Mouse (Mus musculus) layer of hippocampus, postnatal 14 days (tissue): ENCODE data around the gene Best2. TPM values are rescaled to one million over a fixed set of nuclear protein-coding genes. Genes with fewer than 3 reads are reported as not detected.

Experiments used
- DNase-seq, 2 experiments: peaks; one replicate each; pipeline ENCODE4 v3.0.0; 2021 to 2022; ENCODE audit warnings: low spot score in 2 of 2, mixed read lengths in 1 of 2
- long read RNA-seq, 2 experiments: library from polyadenylated mRNA; stranded (forward); transcript quantifications; one replicate each; pipeline ENCODE4 v2.0.0; 2021
- total RNA-seq, 2 experiments: library from RNA; stranded (reverse); gene quantifications; 2 replicates each; pipeline ENCODE4 v1.2.3; 2021

Best2 gene
- not detected for total RNA-seq
- long read RNA-seq, experiment 1: 0 reads
- long read RNA-seq, experiment 2: 0 reads

DNA sequence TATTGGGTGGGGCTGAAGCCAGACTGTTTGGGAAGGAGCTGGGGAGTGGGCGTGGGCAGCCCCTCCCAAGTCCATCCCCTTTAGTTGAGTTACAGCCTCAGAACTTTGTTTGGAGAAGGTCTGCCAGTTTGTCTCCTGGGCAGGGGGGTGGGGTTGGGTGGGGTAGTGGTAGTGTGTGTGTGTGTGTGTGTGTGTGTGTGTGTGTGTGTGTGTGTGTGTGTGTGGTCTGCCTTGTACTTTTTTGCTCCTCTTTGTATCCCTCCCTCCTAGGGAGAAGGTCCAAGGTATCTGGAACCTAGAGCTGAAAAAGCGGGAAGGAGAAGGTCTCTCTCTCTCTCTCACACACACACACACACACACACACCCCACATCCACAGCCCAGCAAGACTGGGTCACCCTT, at the start of gene Best2:
Gene Best2, minus strand, starts transcription at position 101 of the 400 bp plus-strand sequence.
- DNase-seq: no peak

DNA sequence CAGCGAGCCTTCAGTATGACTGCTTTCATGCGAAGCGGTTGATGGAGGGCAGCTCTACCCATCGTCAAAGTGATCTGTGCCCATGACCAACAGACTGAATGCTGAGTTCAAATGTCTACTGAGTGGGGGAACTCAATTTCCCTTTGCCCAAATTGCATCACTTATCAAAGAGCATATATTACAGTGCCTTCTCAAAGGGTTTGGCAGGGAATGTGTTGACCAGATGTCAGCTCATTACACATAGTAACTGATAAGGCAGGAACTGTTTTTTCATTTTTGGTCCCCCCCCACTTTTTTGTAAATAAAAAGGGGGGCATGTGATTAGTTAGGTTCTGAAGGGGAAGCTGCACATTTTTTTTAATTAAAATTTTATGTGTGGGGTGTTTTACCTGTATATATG, 48.3 kb upstream of the Best2 start:
- DNase-seq: no peak

DNA sequence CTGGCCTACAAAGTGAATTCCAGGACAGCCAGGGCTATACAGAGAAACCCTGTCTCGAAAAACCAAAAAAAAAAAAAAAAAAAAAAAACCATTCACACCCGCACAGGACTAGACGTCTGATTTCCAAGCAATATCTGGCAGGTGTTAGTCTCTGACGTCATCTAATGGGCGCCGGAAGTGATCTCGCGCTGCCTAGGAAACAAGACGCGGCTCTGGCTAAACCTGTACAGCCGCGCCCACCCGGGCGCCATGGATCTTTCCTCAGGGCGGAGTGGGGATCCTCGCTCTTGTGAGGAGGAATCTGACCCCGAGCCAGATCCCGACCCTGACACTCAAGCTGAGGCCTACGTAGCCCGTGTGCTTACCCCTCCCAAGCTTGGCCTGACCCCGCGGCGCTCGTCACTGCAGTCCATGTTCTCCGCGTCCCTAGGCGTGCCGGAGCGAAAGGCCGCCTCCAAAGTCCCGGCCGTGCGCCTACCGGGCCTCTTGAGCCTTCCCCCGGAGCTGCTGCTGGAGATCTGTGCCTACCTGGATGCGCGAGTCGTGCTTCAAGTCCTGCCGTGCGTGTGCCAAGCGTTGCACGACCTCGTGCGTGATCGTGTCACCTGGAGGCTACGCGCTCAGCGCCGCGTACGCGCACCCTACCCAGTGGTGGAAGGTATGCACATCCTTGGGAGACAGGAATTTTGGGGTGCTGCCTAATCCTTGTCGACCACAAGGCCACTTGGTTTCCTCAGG, 45.7 kb upstream of the Best2 start, which contains the start of gene Fbxw9:
Gene Fbxw9, plus strand, starts transcription at position 177 of the 738 bp plus-strand sequence.
- DNase-seq: peak; percentile 85 to 95

DNA sequence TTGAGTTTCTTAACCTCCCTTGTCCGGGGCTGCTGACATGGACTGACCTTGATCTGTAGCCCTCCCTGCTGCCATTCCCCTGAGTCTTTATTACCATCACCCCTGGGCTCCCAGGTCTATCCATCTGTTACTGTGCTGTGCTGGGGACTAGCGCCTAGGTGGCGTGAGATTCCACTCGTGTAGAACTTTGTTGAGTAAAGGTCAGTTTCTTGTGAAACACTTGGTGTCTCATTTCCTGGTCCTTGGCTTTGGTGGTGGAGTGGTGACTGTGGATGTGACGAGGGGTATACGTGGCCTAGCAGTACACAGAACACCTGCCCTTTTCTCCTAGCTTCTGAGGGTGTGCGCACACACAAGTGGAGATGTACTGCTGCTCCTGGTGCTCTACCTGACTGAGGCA, 43.0 kb upstream of the Best2 start:
- no peak for DNase-seq

DNA sequence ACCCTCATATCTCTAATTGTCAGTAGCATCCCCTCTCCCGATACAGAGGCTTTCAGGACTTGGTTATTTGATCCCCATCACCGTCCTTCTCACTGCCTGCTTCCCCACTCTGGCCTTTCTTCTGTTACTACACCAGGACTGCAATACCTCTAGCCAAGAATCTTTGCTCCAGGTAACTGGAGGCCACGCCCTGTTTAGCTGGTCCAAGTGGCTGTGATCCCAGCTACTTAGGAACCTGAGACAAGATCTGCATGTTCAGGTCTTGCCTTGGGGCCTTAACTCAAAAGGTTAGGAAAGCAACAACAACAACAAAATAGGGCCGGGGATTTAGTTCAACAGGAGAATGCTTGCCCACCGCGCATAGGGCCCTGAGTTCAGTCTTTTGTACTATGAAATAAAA, 29.3 kb upstream of the Best2 start:
- no peak for DNase-seq

DNA sequence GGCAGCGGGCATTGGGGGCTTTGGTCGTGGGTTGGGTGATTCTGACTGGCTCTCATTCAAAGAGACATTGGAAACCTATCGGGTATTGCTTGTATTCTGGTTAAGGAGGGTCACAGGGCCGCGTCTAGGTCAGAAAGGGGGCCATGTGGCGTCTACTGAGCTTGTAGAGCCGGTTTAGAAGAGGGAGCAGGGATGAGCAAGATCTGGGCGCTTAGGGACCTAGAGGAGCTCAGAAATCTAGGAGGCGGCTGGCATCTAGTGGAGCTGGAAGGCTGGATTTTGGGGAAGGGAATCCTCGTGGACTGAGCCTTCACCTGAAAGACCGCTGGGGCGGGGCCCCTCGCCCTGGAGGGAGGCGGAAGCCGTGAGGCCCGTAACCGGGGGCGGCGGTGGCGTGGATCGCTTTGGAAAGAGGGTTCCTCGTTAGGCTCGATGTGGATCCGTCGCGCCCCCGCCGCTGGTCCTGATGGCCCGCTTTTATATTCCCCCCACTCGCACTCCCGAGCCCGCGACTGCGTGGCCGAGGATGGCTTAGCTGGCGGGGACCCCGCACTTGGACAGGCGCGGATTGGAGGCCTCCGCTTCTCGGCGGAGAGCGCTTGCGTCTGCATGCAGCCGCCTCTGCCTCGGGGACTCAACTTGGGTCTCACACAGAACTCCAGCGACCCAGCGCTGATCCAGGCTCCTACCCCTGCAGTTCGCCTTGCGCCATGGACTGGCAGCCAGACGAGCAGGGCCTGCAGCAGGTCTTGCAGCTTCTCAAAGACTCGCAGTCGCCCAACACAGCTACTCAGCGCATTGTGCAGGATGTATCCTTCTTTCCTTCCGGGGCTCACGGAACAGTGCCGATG, 23.6 kb upstream of the Best2 start:
- peak; percentile 46 for DNase-seq

DNA sequence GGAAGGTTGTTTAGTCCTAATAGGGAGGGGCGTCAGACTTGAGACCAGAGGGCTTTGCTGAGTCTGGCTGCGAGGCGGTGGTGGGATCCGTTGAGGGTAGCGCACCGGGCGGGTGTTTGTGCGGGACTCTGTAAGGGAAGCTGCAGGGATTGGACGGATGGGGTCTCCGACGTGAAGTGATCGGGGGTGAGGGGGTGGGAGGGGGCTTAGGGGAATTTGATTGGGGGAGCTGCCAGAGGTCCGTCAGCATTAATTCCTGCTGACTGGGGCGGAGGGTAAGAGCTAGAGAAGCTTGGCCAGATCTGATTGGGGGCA, 23.0 kb upstream of the Best2 start:
- DNase-seq: no peak

DNA sequence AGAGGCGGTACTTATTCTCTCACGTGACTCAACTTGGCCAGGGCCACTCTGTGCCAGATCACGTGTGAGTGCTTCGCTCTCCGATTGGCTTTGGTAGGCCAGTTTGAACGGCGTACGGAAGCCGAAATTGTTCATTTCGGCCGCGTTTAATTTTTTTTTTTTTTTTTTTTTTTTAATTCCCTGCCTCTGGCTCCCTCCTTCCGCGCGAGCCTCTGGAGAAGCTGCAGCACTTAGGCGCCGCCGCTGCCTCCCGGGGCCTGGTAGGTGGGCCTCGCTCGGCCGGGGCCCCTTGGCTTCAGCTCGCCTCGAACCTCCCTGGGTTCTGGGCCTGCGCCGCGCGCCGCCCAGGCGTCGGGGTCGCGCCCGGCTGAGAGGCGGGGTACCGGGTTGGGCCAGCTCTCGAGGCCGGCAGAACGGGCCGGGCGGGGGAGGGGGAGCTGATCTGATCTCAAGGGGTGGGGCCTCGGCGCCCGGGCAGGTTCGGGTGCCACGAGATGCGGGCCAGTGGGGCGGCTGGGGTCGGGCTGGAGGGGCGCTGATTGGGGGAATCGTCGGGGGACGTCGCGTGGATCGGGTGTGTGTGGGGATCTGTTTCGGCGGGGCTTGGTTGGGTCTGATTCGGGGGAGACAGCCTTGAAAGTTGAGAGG, 22.5 kb upstream of the Best2 start, which contains the start of gene Tnpo2:
Gene Tnpo2, plus strand, starts transcription at position 198 of the 648 bp plus-strand sequence.
- peak; percentile 87 to 96 for DNase-seq

DNA sequence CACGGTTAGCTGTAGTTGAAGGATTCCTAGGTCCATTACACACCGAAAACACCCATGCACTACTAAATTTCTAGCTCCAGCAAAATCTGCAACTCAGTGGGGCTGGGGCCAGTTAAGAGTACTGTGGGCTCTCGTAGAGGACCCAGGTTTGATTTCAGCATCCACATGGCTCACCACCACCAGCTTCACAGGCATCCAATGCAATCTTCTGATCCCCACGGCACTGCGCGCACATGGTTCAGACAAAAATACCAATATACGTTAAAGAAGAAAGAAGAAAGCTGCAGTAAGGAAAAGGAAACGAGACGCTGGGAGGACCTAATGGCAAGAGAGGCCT, 22.0 kb upstream of the Best2 start:
- no peak for DNase-seq

DNA sequence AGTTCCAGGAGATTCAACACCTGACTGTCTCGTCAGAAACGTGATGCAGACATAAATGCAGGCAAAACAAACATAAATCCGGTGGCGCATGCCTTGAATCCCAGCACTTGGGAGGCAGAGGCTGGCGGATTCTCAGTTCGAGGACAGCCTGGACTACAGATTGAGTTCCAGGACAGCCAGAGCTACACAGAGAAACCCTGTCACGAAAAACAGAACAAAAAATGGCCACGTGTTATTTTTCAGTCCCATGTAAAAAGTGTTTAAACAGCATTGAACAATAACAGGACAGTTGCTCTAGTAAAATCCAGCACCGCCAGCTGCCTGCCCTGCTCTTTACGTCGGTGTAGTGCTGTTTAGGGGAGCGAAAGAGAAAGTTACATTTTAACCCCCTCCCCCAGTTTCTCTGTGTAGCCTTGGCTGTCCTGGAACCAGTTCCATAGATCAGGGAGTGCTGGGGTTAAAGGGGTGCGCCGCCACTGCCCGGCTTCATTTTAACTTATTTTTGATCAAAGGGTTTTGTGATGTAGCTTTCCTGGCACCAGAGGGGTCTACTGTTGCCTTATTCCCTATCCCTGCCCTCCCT, 21.5 kb upstream of the Best2 start:
- peak in 1 of 2 experiments; percentile 43 for DNase-seq

DNA sequence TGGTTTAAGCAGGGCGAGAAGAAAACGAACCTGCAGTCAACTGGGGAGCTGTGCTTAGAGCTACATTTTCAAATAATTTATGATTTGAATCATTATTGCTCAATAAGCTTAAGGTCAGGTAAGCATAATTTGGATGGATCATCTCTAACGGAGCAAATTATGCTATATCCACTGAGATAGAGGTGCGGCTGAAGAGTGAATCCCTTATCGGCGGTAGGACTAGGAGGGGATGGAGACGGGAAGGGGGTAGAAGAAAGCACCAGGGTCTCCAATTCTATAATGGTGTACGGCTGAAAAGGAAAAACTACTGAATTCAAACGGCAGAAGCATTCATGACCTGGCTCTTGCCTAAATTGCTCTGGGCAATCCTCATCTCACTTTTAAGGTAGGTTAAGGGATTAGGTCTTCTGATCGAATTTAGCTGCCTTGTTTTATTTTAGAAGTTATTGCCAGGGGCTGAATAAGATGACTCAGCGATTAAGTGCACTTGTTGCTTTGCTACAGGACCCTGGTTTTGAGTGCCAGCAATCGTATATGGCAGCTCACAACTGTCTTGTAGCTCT, 20.9 kb upstream of the Best2 start:
- no peak for DNase-seq

DNA sequence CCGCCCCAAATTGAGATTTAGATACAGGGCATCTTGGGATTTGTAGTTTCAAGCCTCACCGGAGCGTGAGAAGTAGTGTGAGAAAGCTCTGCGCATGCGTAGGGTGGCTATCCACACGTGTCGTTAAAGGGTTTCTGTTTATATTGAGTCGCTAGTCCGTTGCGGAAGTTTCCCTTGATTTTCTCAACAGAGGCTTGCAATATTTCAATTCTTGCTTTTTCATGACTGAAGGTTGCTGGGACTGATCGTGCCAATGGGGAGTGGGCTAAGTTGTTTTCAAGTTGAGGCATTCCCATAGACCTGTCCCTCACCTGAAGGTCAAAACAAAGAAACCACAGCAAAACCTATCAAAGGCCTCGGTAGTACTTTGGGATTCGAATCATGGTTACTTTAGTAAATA, 20.4 kb upstream of the Best2 start:
- peak; percentile 43 to 81 for DNase-seq

DNA sequence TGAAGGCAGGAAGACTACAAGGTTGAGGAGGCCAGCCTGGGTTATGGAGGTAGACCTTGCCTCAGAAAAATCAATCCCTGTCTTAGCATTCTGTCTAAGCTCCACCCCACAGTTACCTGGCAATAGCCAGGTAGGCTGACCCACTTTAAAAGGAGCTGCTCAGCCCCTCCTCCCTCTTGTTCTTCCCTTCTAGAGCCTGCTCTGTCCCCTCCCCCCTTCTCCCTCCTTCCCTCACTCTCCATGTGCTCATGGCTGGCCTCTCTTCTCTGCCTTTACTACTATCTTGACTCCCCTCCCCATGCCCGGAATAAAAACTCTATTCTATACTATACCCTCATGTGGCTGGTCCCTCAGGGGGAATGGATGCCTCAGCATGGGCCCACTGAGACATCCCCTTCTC, 19.5 kb upstream of the Best2 start:
- no peak for DNase-seq

DNA sequence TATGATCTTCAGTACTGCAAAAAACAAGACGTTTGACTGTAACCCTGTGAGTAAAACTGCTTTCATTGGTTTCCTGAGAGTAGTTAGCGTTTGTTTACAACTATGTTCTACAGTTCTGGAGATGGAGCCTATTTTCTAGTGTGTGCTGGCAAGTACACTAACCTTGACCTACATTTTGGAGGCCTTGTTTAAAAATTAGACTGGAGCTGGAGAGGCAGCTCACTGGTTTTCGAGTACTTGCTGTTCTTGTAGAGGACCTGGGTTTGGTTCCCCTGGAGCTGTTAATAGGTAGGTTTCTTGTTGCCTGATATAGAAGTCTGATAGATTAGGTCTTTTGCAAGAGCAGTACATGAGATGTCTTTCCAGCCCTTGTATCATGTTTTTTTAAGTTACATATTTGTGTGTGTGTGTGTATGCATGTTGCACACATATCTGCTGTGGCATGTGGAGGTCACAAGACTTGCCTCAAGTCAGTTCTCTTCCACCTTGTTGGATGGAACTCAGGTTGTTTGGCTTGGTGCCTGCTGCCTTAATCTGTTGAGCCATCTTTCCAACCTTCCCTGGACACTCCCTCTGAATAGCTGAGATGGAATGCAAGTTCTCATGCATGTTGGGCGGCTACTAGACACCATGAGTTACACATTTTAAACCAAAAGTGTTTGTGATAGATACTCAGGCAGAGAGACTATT, 18.4 kb upstream of the Best2 start:
- no peak for DNase-seq

DNA sequence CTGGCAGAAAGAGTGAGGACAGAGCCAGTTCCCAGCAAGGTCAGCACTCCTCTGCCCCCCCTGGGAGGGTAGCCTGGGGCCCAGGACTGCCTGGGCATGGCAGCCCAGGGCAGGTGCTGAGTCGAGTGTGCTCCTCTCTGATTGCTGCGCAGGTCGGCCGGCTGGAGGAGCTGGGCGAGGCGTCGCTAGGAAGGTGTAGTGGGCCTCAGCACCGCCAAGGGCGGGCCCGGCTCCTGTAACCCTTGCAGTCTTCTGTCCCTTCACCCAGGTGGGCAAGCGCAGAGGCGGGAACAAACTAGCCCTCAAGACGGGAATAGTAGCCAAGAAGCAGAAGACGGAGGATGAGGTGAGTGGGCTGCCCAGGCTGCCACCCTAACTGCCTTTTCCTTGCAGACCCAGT, 14.9 kb upstream of the Best2 start:
- no peak for DNase-seq

DNA sequence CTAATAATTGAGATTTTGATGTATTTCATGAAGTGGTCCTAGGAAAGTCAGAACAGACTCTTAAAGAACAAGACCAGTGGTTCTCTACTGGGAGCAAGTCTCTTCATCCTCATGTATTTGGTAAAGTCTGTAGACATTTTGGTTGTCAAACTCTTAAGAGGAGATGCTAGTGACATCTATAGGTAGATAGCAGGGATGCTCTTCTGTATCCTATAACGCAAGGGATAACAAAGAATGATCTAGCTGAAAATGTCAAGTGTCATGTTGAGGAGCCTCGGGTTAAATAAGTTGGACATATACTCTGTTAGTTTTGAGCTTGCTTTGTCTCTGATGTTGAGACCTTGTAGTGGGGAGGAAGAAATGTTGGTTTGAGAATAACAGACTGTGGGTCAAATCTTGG, 13.6 kb upstream of the Best2 start:
- no peak for DNase-seq

DNA sequence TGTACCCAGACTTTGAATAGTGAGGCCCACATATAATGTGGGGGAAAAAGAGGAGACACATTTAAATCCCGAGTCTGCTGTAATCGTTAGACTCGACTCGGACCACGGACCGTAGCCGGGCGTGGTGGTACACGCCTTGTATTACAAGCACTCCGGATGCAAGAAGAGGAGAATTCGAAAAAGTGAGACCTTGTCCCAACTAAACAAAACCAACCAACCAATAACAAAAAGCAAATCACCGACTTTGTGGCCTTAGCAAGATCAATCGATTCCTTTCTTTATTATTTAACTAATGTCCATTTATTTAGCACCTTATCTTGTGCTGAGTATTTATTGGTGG, 13.2 kb upstream of the Best2 start:
- DNase-seq: no peak

DNA sequence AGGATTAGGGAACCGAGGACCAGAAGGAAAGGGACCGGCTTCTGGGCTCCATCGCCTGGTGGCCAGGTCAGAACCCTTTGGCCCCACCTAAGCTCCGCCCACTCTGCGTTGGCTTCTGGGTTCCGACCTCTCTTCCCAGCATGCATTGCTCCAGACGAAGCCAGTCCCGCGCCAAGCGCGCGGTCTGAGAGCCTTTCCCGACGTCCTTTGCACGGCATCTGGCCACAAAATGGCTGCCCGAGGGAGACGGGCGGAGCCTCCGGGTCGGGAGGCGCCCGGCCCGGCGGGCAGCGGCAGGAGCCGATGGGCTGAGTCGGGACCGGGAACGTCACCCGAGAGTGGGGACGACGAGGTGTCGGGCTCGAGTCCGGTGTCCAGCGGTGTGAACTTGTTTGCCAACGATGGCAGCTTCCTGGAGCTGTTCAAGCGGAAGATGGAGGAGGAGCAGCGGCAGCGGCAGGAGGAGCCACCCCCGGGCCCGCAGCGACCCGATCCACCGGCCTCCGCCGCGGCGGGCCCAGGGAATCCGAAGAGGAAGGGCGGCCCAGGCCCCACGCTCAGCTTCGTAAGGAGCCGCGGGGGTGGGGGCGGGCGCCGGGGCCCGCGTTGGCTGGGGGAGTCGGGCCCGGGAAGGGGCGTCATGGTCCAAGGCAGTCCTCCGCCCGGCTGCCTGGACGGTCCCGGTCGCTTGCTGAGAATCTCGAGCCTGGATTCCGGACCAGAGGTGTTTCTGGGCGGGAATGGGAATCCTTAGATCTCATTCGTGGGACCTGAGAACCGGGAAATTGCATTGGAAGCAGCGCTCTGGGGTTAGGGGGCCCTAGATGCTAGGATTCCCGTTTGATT, 12.6 kb upstream of the Best2 start, which contains the start of gene Trir:
Gene Trir, plus strand, starts transcription at position 154 of the 846 bp plus-strand sequence.
- DNase-seq: peak; percentile 93 to 97

DNA sequence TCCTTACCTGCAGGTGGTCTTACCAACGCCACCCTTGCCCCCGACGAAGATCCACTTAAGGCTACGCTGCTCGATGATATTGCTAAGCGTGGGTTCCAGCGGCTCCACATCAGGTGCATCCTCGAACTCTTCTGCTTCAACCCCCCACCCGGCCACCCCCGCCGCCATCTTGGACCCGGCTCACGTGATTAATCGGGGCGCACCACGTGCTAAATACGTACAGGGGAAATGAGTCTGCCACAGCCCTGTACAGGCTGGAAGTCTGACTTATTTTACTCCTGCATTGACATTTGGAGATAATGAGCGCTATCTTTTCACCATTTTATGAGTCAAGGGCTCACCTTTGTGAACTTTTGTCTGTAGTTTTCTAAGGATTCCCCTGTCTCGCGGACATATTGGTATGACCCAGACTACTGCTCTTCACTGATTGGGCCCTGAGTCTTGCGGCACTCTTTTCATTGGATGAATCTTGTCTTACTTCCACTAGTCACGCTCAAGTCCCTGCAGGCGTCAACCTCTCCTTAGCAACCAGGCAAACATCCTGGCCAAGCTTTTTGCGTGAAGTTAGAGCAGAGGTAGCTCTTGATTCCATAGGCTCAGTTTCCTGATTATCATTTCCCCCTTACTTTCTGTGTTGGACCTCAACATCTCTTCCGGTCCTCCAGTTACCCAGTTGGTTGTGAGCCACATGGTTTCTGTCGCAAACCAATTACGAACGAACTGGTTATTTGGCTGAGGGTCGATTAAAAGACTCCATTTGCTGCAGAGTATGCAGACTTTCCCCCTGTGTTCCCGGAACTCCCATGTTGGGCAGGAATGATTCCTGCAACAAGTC, 11.0 kb upstream of the Best2 start, which contains the start of gene Asna1:
Gene Asna1, minus strand, starts transcription at position 184 of the 835 bp plus-strand sequence.
- peak; percentile 87 to 93 for DNase-seq
